Mouse (Mus musculus) liver, embryonic 16.5 days (tissue): ENCODE measurements around the gene Schip1. TPM values are rescaled to one million over a fixed set of nuclear protein-coding genes. Genes with fewer than 3 reads are reported as not detected.

Experiments
- ATAC-seq: fragments of 200-750 bp; cut with Nextera tagmentation; 2 replicates; pipeline ENCODE4 v1.8.0; 2017; ENCODE audit warnings: low read depth, mild to moderate bottlenecking, moderate number of reproducible peaks, moderate library complexity
- H3K27ac ChIP-seq: fragments of 300-500 bp; sonication (generic); 2 replicates; pipeline ENCODE4 v1.5.1; 2014; ENCODE audit warnings: mild to moderate bottlenecking, low read length
- H3K27me3 ChIP-seq: fragments of 300-500 bp; sonication (generic); 2 replicates; pipeline ENCODE4 v1.6.1; 2014; ENCODE audit warnings: low read depth, low read length, mixed read lengths; ENCODE audit not compliant: control insufficient read depth, insufficient read depth
- H3K36me3 ChIP-seq: fragments of 300-500 bp; sonication (generic); 2 replicates; pipeline ENCODE4 v1.6.1; 2014; ENCODE audit warnings: mild to moderate bottlenecking; ENCODE audit not compliant: control insufficient read depth, insufficient read depth
- H3K4me1 ChIP-seq: fragments of 300-500 bp; sonication (generic); 2 replicates; pipeline ENCODE4 v1.6.1; 2014; ENCODE audit warnings: low read depth, low read length, mixed read lengths; ENCODE audit not compliant: control insufficient read depth
- H3K4me2 ChIP-seq: fragments of 300-500 bp; sonication (generic); 2 replicates; pipeline ENCODE4 v1.6.1; 2014; ENCODE audit warnings: low read depth, low read length, mixed read lengths
- H3K4me3 ChIP-seq: fragments of 300-500 bp; sonication (generic); 2 replicates; pipeline ENCODE4 v1.5.1; 2014; ENCODE audit warnings: low read depth, mild to moderate bottlenecking, low read length
- H3K9ac ChIP-seq: fragments of 300-500 bp; sonication (generic); 2 replicates; pipeline ENCODE4 v1.6.1; 2014; ENCODE audit warnings: low read depth, low read length
- H3K9me3 ChIP-seq: fragments of 300-500 bp; sonication (generic); replicated peaks from 2 replicates; pipeline ENCODE4 v1.6.1; 2016; ENCODE audit warnings: low read length; ENCODE audit not compliant: control insufficient read depth
- WGBS: fragments of 180-500 bp; shearing (Covaris S2); extraction: QIAGEN DNeasy Blood & Tissue Kit; methylation state at CpG from one replicate; pipeline ENCODE4 v1.1.7; 2014; ENCODE audit not compliant: insufficient replicate concordance; 5-methylcytosine and 5-hydroxymethylcytosine counted together
- polyA plus RNA-seq: library from polyadenylated mRNA; unstranded; fragments of >200 nt; fragmentation: Nextera tagmentation; extraction: Ambion mirVana; gene quantifications from 2 replicates; pipeline ENCODE4 v1.2.1, GENCODE M21; 2015

Gene Schip1
- polyA plus RNA-seq, 1 experiment from 2014 or later = 1.8 TPM

DNA sequence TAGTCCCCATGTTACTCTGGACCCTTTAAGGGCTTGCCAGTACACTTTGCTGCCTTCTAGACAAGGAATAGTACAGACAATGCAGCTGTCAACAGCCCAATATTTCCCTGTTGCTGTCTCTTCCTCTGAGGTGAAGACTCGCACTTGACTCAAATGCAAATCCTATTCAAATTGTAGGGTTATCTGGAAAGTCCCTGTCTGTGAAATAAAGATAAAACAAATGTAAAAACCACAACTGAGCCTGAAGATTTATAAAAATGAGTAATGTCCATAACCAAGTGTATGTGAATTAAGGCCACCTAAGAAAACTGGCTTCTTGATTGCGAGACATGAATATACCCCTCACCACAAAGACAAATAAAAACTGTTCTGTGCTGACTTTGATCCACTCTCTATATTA lies 175.3 kb downstream of the Schip1 start:
- Histone ChIP-seq H3K4me3 (no peak overlapping the region), H3K4me2 (no peak overlapping the region), H3K27ac (no peak overlapping the region), H3K36me3 (no peaks in the 10 kb centered on the region), H3K9ac (no peak overlapping the region), H3K4me1 (no peaks in the 10 kb centered on the region), H3K9me3 (no peaks in the 10 kb centered on the region), H3K27me3 (no peaks in the 10 kb centered on the region)
- no peak for ATAC-seq
- 44% methylated on average over 2 of the region's 2 CpGs for WGBS

DNA sequence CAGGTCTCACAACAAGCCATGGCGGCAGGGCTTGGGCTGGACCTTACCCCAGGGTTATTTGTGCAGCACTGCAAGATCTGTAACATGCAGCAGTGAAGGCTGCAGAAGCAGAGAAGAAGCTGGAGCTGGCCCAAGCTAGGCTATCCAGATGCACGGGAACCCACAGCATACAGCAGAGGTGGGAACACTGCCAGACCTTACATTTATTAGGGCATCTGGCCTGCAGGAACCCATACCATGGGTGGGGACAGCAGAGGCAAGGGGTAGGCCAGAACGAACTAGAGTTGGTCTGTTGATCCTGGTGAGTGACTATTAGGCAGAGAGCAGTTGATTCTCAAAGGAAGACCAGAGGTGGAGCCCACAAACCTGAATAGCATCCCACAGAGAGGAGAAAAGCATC lies 178.6 kb downstream of the Schip1 start:
- Histone ChIP-seq H3K27me3 (no peaks in the 10 kb centered on the region), H3K36me3 (no peaks in the 10 kb centered on the region), H3K9me3 (no peaks in the 10 kb centered on the region), H3K4me3 (no peak overlapping the region), H3K4me2 (no peak overlapping the region), H3K9ac (no peak overlapping the region), H3K27ac (no peak overlapping the region), H3K4me1 (no peaks in the 10 kb centered on the region)
- ATAC-seq = no peak
- 47% methylated on average over 3 of the region's 3 CpGs for WGBS

DNA sequence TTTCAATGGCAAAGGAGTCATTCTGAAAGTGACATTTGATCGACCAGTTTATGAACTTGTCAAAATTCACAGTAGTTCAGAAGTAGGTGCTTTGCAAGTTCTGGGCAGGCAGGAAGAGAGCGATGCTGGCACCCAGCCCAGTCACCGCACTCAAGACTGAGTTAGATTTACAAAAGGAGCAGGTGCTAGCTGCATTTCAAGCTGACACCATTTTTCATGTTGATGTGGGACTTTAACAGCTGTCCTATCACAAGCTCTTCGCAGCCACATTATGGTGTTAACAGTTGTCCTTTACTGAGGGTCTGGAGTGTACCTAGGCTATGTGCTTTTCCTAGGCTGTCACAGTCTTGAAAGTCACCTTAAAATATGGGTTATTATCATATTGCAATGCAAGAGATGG lies 181.6 kb downstream of the Schip1 start:
- H3K27me3 ChIP-seq = no peaks in the 10 kb centered on the region
- H3K4me3 ChIP-seq = no peak overlapping the region
- WGBS = 65% methylated on average over 4 of the region's 4 CpGs
- ATAC-seq = no peak
- H3K4me2 ChIP-seq = no peak overlapping the region
- H3K4me1 ChIP-seq = no peaks in the 10 kb centered on the region
- H3K36me3 ChIP-seq = no peaks in the 10 kb centered on the region
- H3K9me3 ChIP-seq = no peaks in the 10 kb centered on the region
- H3K27ac ChIP-seq = no peak overlapping the region
- no peak overlapping the region for H3K9ac ChIP-seq

DNA sequence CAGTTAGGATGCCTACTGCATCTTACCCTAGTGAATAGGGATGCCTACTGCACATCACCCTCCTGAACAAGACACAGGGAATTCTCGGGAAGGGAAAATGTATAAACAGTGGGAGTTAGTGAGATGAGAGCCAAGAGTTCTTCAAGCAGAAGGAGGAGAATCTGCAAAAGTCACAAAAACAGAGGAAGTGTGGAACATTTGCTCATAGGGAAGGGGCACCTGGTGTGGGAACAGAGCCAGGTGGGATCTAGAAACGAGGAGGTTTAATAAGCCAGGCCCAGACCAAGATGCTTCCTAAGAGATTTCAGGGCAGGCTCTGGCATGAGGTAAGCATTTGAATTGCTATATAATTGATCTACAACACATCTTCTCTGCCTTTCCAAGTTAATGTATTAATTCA lies 186.0 kb downstream of the Schip1 start:
- Histone ChIP-seq H3K36me3 (no peaks in the 10 kb centered on the region), H3K4me3 (no peak overlapping the region), H3K4me2 (no peak overlapping the region), H3K27me3 (no peaks in the 10 kb centered on the region), H3K9me3 (no peaks in the 10 kb centered on the region), H3K27ac (no peak overlapping the region), H3K9ac (no peak overlapping the region), H3K4me1 (no peaks in the 10 kb centered on the region)
- ATAC-seq = no peak
- WGBS = 33% methylated on average over 2 of the region's 2 CpGs

DNA sequence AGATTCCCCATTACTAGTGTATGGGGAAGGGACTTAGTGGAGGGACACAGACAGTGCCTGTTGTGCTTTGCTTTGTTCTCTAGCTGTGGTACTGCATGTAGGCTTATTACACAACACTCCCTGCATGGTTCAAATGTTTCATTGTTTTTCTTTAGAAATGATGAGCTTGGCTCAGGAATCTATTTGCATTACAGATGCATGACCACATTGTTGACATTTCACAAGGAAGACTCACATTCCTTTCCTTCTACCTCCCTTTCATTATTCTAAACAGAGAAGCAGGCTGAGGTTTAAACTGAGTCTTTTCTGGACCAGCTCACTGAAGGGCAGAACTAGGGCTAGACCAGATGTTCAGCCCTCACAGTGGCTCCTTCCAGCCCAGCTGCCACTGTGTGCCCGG lies 187.7 kb downstream of the Schip1 start:
- H3K4me3 ChIP-seq = no peak overlapping the region
- no peaks in the 10 kb centered on the region for H3K27me3 ChIP-seq
- WGBS = 58% methylated on average over 1 of the region's 1 CpGs
- H3K27ac ChIP-seq = no peak overlapping the region
- no peak overlapping the region for H3K4me2 ChIP-seq
- no peak for ATAC-seq
- H3K36me3 ChIP-seq = no peaks in the 10 kb centered on the region
- H3K9ac ChIP-seq = no peak overlapping the region
- H3K9me3 ChIP-seq = no peaks in the 10 kb centered on the region
- no peaks in the 10 kb centered on the region for H3K4me1 ChIP-seq

DNA sequence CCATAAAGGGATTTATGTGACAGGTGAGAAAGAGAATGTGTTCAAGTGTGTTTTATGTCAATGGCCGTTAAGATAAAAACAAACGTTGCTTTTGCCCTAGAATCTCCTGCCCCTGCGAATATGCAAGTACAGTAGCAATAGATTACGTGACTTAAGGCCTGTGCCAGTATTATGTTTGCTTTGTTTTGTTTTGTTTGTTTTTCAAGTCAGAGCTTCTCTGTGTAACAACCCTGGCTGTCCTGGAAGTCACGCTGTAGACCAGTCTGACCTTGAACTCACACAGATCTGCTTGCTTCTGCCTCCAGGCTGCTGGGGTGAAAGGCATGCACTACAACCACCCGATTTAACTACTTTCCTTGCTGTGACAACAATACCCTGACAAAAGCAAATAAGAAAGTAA lies 197.7 kb downstream of the Schip1 start:
- peak; percentile 80 for ATAC-seq
- no peak overlapping the region for H3K9ac ChIP-seq
- H3K36me3 ChIP-seq = no peaks in the 10 kb centered on the region
- no peaks in the 10 kb centered on the region for H3K27me3 ChIP-seq
- H3K27ac ChIP-seq = no peak overlapping the region
- H3K4me3 ChIP-seq = no peak overlapping the region
- H3K4me1 ChIP-seq = no peaks in the 10 kb centered on the region
- no peaks in the 10 kb centered on the region for H3K9me3 ChIP-seq
- no peak overlapping the region for H3K4me2 ChIP-seq
- WGBS = 53% methylated on average over 6 of the region's 6 CpGs

DNA sequence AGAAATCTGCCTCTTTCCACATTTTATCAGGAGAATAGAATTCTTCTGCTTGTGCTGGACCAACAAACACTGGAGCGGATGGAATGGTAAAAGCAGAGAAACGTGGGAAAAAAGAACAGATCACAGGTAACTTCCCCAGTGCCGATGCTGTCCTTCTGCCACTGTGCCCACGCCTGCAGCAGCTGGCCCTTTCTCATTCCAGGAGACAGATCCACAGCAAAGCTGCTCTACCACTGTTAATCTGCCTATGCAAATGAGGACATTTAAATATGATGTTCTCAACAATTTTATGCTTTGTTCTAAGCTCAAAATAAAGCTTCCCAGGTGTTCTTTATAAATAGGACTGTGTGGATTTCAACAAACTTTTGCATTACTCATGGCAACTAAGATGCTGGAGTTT lies 203.3 kb downstream of the Schip1 start:
- no peak overlapping the region for H3K4me2 ChIP-seq

DNA sequence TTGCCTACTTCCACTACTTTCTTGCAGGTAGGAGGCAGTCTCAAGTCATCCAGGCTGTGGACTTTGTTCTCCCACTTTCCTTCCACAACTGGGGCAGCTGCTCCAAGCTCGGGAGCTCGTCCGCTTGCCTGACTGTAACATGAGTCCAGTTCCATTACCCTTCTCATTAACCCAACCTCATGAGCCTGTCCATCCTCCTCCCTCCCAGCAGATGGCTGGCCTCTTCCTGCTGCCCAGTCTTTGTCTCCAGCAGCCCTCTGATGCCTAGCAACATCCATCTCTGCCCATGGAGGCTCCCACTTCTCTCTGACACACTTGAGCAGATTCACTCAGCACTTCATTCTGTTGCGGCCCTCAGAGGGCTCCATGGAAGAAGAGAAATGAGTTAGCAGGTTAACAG lies 204.6 kb downstream of the Schip1 start:
- Histone ChIP-seq H3K4me3 (no peak overlapping the region), H3K9ac (no peak overlapping the region), H3K36me3 (no peaks in the 10 kb centered on the region), H3K27ac (no peak overlapping the region), H3K27me3 (no peaks in the 10 kb centered on the region), H3K4me2 (no peak overlapping the region), H3K4me1 (no peaks in the 10 kb centered on the region), H3K9me3 (no peaks in the 10 kb centered on the region)
- ATAC-seq = no peak
- 64% methylated on average over 4 of the region's 4 CpGs for WGBS

More for the DNA sequence above, 203.3 kb downstream of the Schip1 start:
- no peak overlapping the region for H3K4me3 ChIP-seq
- WGBS = 54% methylated on average over 4 of the region's 4 CpGs
- no peaks in the 10 kb centered on the region for H3K36me3 ChIP-seq
- no peaks in the 10 kb centered on the region for H3K9me3 ChIP-seq
- no peak for ATAC-seq
- H3K4me1 ChIP-seq = no peaks in the 10 kb centered on the region
- no peak overlapping the region for H3K27ac ChIP-seq
- no peak overlapping the region for H3K9ac ChIP-seq
- H3K27me3 ChIP-seq = no peaks in the 10 kb centered on the region

DNA sequence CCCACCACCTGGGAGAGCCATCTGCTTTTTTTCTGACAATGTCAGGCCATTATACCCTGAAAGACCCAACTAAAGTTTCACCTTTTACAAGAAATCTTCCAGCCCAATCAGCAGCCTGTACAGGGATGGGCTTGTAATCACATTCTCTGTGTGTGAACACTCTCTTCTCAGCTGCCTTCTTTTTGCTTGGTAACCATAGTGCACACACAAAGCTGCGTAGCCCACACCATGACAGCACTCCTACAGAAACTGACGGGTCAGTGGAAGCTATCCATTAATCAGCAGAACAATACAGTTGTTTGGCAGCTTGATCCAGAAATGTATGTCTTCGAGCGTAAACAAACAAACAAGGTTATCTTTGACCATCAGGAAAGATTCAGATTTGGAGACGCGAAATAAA lies 205.6 kb downstream of the Schip1 start:
- 72% methylated on average over 6 of the region's 6 CpGs for WGBS
- Histone ChIP-seq H3K36me3 (no peaks in the 10 kb centered on the region), H3K27ac (no peak overlapping the region), H3K27me3 (no peaks in the 10 kb centered on the region), H3K4me1 (no peaks in the 10 kb centered on the region), H3K4me2 (no peak overlapping the region), H3K4me3 (no peak overlapping the region), H3K9me3 (no peaks in the 10 kb centered on the region), H3K9ac (no peak overlapping the region)
- ATAC-seq = no peak

DNA sequence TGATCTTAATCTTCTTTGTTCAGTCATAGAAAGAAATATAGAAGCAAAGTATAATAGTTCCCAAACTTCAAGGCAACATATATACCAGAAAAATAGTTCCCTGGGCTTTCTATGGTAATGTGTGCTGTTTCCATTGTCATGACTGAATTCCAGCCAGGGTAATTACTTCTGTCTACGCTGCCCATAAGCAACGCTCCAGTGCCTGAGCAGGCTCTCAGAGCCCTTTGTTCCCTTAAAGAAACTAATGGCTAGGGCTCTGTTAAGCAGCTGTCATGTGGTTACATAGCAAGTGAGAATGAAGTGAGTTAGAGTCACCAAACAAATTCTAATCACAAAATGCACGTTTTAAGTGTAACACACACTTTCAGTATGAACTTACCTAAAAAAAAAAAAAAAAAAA lies 206.9 kb downstream of the Schip1 start:
- H3K4me1 ChIP-seq = no peaks in the 10 kb centered on the region
- no peaks in the 10 kb centered on the region for H3K36me3 ChIP-seq
- no peak overlapping the region for H3K4me3 ChIP-seq
- H3K9ac ChIP-seq = no peak overlapping the region
- no peak overlapping the region for H3K27ac ChIP-seq
- no peak for ATAC-seq
- WGBS = 58% methylated on average over 3 of the region's 3 CpGs
- no peak overlapping the region for H3K4me2 ChIP-seq
- H3K27me3 ChIP-seq = no peaks in the 10 kb centered on the region
- no peaks in the 10 kb centered on the region for H3K9me3 ChIP-seq
